Mouse (Mus musculus) spleen, adult 2 months (tissue): ENCODE measurements around the gene Robo1.

ENCODE experiments used
- CTCF ChIP-seq: fragments of 200-500 bp; IDR thresholded peaks from 2 replicates; pipeline ENCODE4 v1.5.1; 2011; ENCODE audit warnings: mild to moderate bottlenecking, inconsistent platforms; ENCODE audit not compliant: insufficient read depth, insufficient read length, insufficient replicate concordance; ENCODE audit errors: extremely low read depth
- POLR2A ChIP-seq: fragments of 200-500 bp; IDR thresholded peaks from 2 replicates; pipeline ENCODE4 v1.6.1; 2011; ENCODE audit warnings: low read depth, low read length, inconsistent platforms

GRCm38 (mm10) chr16:72356515-72357357 is 48.6 kb downstream of the Robo1 start:
- no peak for TF ChIP-seq CTCF
- TF ChIP-seq POLR2A = no peak
